Mouse (Mus musculus): ENCODE data around the gene Coq9.
"Not testable (repeated sequence)": the region's sequence is repeated elsewhere in the genome, so short reads cannot be mapped to it uniquely, and the experiment has no call there.

Coq9 gene

DNA sequence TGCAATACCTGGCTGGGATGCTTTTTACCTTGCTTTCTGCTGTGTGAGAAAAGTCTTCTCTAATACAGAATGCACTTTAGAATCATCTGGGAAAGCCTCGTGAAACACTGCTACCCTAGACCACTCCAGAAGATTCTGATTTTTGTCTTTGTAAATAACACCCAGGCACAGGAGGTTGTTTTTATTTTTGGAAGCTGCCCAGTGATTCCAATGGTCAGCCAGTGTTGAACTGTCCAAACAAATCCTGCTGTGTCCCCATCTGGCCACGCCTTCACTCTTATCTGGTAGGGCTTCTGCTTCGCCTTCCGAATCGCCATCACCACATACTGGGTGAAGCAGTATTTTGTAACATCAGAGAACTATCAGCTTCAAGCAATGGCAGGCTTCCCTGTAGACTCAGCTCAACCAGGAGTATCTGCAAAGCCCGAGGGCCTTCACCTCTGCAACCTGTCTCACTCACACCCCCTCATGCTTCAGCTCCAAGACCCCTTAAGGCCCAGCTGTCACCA lies 18.4 kb upstream of the Coq9 start:
- in situ Hi-C loops (cut with MboI, MseI), result loop anchor here (5.0 to 25.0 kb wide), 4 partner anchors 63 to 1468 kb away; no protein-coding TSS in a partner anchor

DNA sequence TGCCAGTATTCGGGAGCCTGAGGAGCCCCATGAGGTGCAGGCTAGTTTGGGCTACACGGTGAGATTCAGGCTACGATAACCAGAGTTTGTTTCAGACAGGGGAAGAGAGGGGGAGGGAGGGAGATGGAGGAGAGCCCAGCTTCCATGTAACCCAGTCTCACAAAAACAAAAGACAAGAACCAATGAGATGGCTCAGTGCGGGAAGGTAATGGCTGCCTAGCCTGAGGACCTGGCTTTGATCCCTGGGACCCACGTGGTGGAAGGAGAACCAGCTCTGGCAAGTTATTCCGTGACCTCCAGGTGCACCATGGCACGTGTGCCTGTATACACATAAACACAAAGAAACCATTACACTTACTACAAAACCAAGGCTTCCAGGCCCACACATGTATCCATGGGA lies 17.6 kb upstream of the Coq9 start:
- in situ Hi-C loops (cut with MboI, MseI), result loop anchor here (5.0 to 25.0 kb wide), 3 partner anchors 87 to 1467 kb away; no protein-coding TSS in a partner anchor

DNA sequence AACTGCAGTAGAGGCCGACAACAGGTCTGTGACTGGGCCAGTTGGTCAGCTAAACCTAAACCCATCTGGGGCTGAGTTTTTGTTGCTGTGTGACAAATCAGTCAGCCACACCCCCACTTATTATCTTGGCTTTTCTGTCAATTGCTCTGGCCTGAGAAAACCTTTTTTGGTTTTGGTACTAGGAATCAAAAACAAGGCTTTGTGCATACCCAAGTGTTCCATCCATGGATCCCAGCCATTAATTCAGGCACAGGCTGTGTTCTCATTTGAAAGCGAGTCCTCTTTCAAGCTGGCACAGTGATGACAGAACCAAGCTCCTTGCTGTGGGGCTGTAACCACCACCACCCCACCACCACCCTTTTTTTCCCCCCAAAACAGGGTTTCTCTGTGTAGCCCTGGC lies 16.7 kb upstream of the Coq9 start:
- in situ Hi-C loops (cut with MboI, MseI), result loop anchor here (5.0 to 25.0 kb wide), 3 partner anchors 86 to 1466 kb away; no protein-coding TSS in a partner anchor

- in situ Hi-C loops (cut with MboI, MseI), result loop anchor here (5.0 to 25.0 kb wide), 3 partner anchors 84 to 1464 kb away; no protein-coding TSS in a partner anchor
Measured at GRCm38 (mm10) chr8:94822637-94823560, 15.2 kb upstream of the Coq9 start.

DNA sequence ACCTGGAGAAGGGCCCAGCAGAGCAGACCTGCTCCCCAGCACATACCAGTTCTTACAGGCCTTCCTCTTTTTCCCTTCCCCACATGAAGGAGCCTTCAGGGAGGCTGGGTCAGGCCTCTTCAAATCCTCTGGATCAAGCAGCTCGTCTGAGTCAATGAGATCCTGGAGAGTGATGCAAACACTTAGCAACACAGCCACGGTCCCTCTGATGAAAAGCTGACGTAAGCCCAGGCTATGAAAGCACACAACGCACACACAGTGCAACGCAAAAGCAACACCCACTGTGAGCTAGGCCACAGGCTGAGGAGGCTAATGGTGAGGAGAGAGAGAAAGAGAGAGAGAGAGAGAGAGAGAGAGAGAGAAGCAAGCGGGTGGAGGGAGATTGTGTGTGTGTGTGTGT lies 13.0 kb upstream of the Coq9 start:
- in situ Hi-C loops (cut with MboI, MseI), result no loop called here

GRCm38 (mm10) chr8:94826210-94826609 lies 11.9 kb upstream of the Coq9 start:
- in situ Hi-C loops (cut with MboI, MseI), result no loop called here

DNA sequence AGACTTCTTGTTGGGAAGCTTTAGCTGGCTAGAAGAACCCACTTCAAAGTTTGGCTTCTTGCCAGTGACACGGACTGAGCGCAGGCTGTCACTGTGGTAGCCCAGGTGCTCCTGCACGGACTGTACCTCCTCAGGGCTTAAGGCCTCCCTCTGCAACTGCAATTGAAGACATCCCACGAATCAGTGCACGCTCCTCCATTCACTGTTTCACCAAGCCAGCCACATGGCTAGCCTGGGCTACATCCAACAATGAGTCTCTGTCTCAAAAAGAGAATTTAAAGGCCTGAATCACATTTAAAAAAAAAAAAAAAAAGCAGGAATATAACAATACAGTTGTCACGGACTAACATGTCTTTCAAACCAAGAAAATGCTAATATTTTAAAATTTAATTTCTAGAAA lies 9.8 kb upstream of the Coq9 start:
- in situ Hi-C loops (cut with MboI, MseI), result no loop called here

GRCm38 (mm10) chr8:94833901-94834405 lies 4.2 kb upstream of the Coq9 start:
- in situ Hi-C loops (cut with MboI, MseI), result not testable (repeated sequence)

GRCm38 (mm10) chr8:94835751-94836150 lies 2.4 kb upstream of the Coq9 start:
- in situ Hi-C loops (cut with MboI, MseI), result not testable (repeated sequence)

- in situ Hi-C loops (cut with MboI, MseI), result no loop called here
Measured at GRCm38 (mm10) chr8:94836456-94837240, 1.5 kb upstream of the Coq9 start.

- in situ Hi-C loops (cut with MboI, MseI), result no loop called here
Measured at GRCm38 (mm10) chr8:94838600-94838999, 479 bp downstream of the Coq9 start.

DNA sequence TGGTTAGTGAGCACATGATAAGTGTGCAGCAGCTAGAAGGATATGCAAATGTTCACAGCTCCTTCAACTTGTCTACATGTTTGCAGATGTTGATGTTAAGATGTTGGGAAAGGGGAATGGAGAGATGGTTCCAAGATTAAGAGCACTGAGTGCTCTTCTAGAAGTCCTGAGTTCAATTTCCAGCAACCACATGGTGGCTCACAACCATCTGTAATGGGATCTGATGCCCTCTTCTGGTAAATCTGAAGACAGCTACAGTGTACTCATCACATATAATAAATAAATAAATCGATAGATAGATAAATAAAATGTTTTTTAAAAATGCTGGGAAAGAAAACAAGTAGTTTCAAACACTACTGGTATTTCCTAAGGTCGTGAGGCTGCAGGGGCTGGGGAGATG lies 3.1 kb downstream of the Coq9 start:
- in situ Hi-C loops (cut with MboI, MseI), result no loop called here

- in situ Hi-C loops (cut with MboI, MseI), result no loop called here
Measured at GRCm38 (mm10) chr8:94850049-94850448, 11.9 kb downstream of the Coq9 start.

- in situ Hi-C loops (cut with MboI, MseI), result not testable (repeated sequence)
Measured at GRCm38 (mm10) chr8:94854761-94855160, 16.6 kb downstream of the Coq9 start.

DNA sequence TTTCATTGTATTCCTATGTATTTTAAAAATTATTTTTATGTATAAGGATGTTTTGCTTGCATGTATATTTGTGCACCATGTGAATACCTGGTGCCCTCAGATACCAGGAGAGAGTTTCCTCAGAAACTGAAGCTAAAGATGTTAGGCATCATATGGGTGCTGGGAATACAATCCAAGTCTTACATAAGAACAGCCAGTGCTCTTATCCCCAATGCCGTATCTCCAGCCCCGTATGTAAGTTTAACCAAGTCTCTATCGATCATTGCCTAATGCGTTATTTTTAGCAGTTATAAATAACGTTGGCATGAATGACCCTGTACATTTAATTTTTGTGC lies 18.9 kb downstream of the Coq9 start:
- in situ Hi-C loops (cut with MboI, MseI), result no loop called here

DNA sequence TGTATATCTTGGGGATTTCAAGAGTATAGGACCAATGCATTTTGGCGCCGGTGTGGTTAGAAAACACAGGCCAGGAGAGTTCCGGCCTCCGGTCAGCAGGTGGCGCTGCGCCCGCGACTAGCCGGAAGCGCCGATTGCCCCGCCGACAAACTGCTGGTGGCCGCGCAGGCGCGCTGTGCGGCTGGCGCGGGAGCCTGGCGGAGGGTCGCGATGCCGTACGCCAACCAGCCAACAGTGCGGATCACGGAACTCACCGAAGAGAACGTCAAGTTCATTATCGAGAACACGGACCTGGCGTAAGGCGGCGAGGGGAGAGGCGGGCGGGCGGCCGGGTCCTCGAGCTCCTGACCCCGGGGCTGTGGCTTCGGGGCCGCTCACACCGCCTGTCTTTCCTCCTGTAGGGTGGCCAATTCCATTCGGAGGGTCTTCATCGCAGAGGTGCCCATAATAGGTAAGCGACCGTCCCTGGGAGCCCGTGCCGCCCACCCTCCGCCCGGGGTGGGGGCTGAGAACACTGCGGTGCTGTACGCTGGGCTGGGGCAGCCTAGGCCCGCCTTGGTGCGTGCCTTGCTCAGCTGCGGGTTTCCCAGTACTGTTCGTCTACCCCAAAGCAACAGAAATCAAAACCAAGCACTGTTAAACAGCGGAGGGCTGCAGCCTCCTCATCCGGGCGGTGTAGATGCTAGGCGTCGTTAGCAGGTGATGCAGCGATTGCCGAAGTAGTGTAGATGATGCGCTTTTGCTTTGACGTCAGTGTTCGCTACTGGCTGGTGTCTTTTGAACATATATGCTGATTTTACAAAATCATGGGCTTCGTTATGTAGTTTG lies 19.4 kb downstream of the Coq9 start, which contains the start of gene Polr2c:
TSS of gene Polr2c (plus strand) at position 105 of the 828 bp plus-strand sequence.
- in situ Hi-C loops (cut with MboI, MseI), result no loop called here

DNA sequence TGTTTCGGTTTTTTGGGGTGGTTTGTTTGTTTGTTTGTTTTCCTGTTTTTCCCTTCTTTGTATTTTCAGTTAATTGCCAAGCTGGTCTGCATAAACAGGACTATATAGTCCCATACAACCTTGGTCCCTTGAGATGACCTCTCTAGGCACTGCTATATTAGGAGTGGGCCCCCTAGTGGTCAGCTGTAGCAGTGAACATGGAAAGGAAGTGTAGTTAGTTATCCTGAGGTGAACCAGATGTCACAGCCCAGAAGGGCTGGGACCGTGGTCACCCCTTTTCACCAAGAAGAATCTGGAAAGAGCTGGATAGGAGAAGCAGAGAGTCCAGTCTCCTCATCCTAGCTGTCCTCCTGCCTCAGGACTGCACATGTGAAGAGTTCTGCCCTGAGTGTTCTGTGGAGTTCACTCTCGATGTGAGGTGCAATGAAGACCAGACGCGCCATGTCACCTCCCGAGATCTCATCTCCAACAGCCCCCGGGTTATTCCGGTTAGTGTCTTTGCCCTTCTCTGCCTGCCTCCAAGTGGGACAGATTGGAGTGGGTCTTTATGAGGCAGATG lies 23.3 kb downstream of the Coq9 start:
- in situ Hi-C loops (cut with MboI, MseI), result no loop called here

DNA sequence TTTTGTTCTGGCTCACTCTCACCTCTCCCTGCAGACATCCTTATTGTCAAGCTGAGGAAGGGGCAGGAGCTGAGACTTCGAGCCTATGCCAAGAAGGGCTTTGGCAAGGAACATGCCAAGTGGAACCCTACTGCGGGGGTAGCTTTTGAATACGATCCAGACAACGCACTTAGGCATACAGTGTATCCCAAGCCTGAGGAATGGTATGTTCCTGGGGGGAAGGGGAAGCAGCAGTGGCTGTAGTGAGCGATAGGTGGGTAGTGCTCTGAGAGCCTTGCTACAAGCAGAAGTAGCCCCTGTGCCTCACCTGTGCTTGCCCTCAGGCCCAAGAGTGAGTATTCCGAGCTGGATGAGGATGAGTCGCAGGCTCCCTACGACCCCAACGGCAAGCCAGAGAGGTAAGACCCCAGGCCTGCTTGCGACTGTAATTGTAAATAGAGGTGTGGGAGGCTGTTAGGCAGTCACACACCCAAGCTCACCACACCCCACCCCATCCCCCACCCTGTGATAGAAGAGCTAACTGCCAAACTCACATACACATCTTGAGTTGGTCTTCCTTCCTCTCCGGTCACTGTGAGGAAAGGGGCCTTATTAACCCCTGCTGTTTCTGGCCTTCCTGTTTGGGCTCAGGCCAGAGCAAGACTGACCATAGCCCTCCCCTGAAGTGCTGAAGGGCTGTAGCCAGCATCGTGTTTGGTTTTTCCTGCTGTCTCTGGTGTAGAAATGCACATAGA lies 24.5 kb downstream of the Coq9 start:
- in situ Hi-C loops (cut with MboI, MseI), result no loop called here

DNA sequence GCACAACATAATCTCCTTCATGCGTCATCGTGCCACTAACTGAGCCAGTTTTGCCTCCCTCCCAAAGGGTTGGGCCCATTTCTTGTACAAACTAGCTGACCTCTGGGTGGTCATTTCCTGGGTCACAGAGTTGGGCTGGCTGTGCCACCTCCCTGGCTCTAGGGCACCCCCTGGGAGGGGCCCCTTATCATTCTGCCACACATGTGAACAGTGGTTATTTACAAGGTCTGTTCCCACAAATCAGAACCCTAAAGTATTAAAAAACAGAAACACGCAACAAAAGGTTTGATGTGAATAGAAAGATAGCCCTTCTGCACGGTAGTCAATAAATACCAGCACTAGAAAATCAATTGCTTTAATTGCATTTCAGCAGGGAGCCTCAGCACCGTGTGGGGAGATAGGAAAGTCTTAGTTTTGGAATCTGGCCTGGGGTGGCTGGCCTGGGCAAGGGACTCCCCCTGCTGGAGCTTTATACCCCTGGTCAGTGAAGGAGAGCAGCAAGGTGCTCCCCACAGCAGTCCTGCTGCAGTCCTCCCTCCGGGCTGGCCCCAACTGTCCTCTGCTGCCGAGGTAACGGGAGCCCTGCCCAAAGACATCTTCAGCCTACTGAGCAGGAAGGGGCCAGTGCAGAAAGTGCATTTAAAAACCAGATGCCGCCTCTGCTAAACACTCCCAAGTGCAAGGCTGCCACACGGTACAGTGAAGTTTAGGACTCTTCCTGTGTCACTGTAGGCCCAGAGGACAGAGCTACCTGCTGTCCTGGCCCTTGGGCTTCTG lies 26.0 kb downstream of the Coq9 start:
- in situ Hi-C loops (cut with MboI, MseI), result no loop called here
